Mouse (Mus musculus) spleen, adult 2 months (tissue): ENCODE results near the gene Adamtsl2.

Source experiments
- CTCF ChIP-seq: fragments of 200-500 bp; IDR thresholded peaks from 2 replicates; pipeline ENCODE4 v1.5.1; 2011; ENCODE audit warnings: mild to moderate bottlenecking, inconsistent platforms; ENCODE audit not compliant: insufficient read depth, insufficient read length, insufficient replicate concordance; ENCODE audit errors: extremely low read depth
- POLR2A ChIP-seq: fragments of 200-500 bp; IDR thresholded peaks from 2 replicates; pipeline ENCODE4 v1.6.1; 2011; ENCODE audit warnings: low read depth, low read length, inconsistent platforms

- TF ChIP-seq CTCF (no peak), POLR2A (no peak)
Measured at GRCm38 (mm10) chr2:27154466-27155185, 75.4 kb downstream of the Adamtsl2 start.
